Mouse (Mus musculus) stomach, postnatal 0 days (tissue): ENCODE measurements around the gene Prr15l. TPM values are rescaled to one million over a fixed set of nuclear protein-coding genes. Genes with fewer than 3 reads are reported as not detected.

Experiments used
- ATAC-seq: fragments of 200-750 bp; cut with Nextera tagmentation; 2 replicates; pipeline ENCODE4 v1.8.0; 2017; ENCODE audit not compliant: low FRiP score, low TSS enrichment
- DNase-seq: peaks from one replicate; pipeline ENCODE4 v3.0.0-alpha.2; 2016; ENCODE audit warnings: low spot score
- H3K27ac ChIP-seq: fragments of 300-500 bp; sonication (generic); replicated peaks from 2 replicates; pipeline ENCODE4 v1.5.1; 2014; ENCODE audit warnings: mild to moderate bottlenecking, control low read depth
- H3K27me3 ChIP-seq: fragments of 300-500 bp; sonication (generic); 2 replicates; pipeline ENCODE4 v1.6.1; 2014; ENCODE audit warnings: low read length; ENCODE audit not compliant: control insufficient read depth, insufficient read depth
- H3K36me3 ChIP-seq: fragments of 300-500 bp; sonication (generic); 2 replicates; pipeline ENCODE4 v1.6.1; 2014; ENCODE audit warnings: low read length, mixed read lengths; ENCODE audit not compliant: control insufficient read depth, insufficient read depth
- H3K4me1 ChIP-seq: fragments of 300-500 bp; sonication (generic); replicated peaks from 2 replicates; pipeline ENCODE4 v1.6.1; 2014; ENCODE audit warnings: antibody characterized with exemption; ENCODE audit not compliant: control insufficient read depth, insufficient read depth
- H3K4me2 ChIP-seq: fragments of 300-500 bp; sonication (generic); replicated peaks from 2 replicates; pipeline ENCODE4 v1.6.1; 2014; ENCODE audit warnings: low read depth, mild to moderate bottlenecking, control low read depth, moderate library complexity
- H3K4me3 ChIP-seq: fragments of 300-500 bp; sonication (generic); 2 replicates; pipeline ENCODE4 v1.5.1; 2014; ENCODE audit warnings: low read depth, low read length, control low read depth
- H3K9ac ChIP-seq: fragments of 300-500 bp; sonication (generic); 2 replicates; pipeline ENCODE4 v1.6.1; 2014; ENCODE audit warnings: mild to moderate bottlenecking, low read length, control low read depth, mixed read lengths
- H3K9me3 ChIP-seq: fragments of 300-500 bp; sonication (generic); 2 replicates; pipeline ENCODE4 v1.6.1; 2016; ENCODE audit warnings: low read length; ENCODE audit not compliant: control insufficient read depth
- CTCF ChIP-seq: IDR thresholded peaks from 2 replicates; pipeline ENCODE4 v1.5.1; 2016; ENCODE audit warnings: antibody characterized with exemption, low read depth, mild to moderate bottlenecking, moderate library complexity
- EP300 ChIP-seq: optimal IDR thresholded peaks from 2 replicates; pipeline ENCODE3; 2016; ENCODE audit warnings: antibody characterized with exemption
- WGBS: fragments of 180-500 bp; shearing (Covaris S2); extraction: QIAGEN DNeasy Blood & Tissue Kit; methylation state at CpG from one replicate; pipeline ENCODE4 v1.1.7; 2014; 5-methylcytosine and 5-hydroxymethylcytosine counted together
- polyA plus RNA-seq: library from polyadenylated mRNA; unstranded; fragments of >200 nt; fragmentation: Nextera tagmentation; extraction: Ambion mirVana; gene quantifications from 2 replicates; pipeline ENCODE4 v1.2.1, GENCODE M21; 2015

Gene Prr15l
- polyA plus RNA-seq, 1 experiment from 2014 or later: 112 TPM

DNA sequence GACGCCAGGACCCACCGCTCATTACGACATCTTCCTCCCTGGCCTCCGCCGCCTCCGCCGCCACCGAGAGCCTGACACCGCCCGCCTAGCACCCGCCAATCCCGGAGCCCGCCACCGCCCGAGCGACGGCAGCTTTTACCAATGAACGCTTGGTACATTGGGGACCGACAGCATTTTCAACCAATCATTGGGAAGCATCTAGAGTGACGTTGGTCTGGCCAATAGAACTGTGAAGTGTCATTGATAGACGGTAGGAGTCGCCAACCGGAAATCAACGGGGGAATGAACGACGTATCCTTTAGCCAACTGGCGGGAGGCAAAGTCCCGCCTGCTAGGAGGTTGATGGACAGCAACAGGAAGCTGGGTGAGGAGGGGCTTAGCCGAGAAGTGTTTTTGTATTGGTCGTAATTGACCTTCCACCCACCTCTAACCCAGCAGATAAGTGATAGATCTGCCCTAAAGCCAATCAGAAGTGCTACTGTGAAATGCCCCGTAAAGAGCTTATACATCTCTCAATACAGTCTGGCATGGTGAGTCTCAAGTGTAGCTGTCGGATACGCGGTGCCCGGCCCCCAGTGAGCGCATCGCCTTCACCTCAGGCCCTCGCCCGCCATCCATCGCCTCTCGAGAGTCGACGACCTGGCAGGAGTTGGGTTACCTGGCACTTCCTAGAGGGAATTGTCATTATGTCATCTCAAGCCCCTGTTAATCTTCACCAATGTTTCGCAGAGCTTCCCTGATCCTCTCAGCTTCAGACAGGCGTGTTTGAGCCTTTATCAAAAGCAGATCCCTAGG is 49.9 kb downstream of the Prr15l start:
- H3K4me3 ChIP-seq: peak overlapping the region; percentile 84
- peak overlapping the region; percentile 68 for H3K4me2 ChIP-seq
- peak overlapping the region; percentile 97 for H3K9ac ChIP-seq
- H3K27me3 ChIP-seq: no peaks in the 10 kb centered on the region
- H3K27ac ChIP-seq: peak overlapping the region; percentile 95
- H3K4me1 ChIP-seq: peaks cover 10% of the 10 kb centered on the region
- H3K9me3 ChIP-seq: no peaks in the 10 kb centered on the region
- DNase-seq (peak; percentile 98), ATAC-seq (peak; percentile 95)
- TF ChIP-seq EP300 (peak; percentile 99), CTCF (no peak; the same call in 1 of the 2 replicates)
- WGBS: under 1% methylated on average over 45 of the region's 45 CpGs
- no peaks in the 10 kb centered on the region for H3K36me3 ChIP-seq

DNA sequence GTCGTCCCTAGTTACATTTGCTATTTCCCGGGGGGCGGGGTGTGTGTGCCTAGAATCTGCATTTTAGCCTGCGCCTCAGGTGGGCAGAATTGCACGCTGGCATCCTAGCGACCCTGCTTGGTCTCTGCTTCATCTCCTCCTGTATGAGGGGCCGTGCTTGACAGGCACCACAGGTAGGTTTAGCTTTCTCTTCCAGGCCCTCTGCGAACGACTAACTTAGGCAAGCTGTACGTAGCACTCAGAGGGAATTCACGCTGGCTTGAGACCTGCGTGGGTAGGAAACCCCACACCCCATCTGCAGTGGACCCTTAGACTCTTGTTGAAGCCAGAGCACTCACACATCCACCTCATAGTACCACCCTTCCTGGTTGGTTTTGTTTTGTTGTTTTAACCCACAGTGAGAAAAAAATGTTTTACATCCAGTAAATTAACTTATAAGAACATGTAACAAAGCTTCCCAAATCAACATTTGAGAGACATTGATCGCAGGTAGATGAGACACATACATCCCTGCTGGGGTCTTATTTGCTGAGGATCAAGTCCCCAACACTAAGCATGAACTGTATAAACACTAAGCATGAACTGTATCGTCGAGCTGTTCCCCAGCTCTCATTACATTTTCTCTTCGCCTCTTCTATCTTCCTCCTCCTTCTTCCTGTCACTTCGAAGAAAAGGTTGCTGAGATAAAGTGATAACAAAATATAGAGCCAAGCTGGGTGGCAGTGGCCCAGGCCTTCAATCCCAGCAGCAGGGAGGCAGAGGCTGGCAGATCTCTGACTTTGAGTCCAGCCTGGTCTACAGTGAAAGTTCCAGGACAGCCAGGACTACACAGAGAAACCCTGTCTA is 50.7 kb downstream of the Prr15l start:
- peak overlapping the region; percentile 64 for H3K4me2 ChIP-seq
- DNase-seq (no peak), ATAC-seq (no peak)
- H3K9me3 ChIP-seq: no peaks in the 10 kb centered on the region
- 25% methylated on average over 17 of the region's 17 CpGs for WGBS
- peaks cover 8% of the 10 kb centered on the region for H3K4me1 ChIP-seq
- H3K27me3 ChIP-seq: no peaks in the 10 kb centered on the region
- TF ChIP-seq CTCF (no peak), EP300 (no peak)
- peak overlapping the region; percentile 64 for H3K9ac ChIP-seq
- H3K27ac ChIP-seq: peak overlapping the region; percentile 81
- no peaks in the 10 kb centered on the region for H3K36me3 ChIP-seq
- peak overlapping the region; percentile 54 for H3K4me3 ChIP-seq

DNA sequence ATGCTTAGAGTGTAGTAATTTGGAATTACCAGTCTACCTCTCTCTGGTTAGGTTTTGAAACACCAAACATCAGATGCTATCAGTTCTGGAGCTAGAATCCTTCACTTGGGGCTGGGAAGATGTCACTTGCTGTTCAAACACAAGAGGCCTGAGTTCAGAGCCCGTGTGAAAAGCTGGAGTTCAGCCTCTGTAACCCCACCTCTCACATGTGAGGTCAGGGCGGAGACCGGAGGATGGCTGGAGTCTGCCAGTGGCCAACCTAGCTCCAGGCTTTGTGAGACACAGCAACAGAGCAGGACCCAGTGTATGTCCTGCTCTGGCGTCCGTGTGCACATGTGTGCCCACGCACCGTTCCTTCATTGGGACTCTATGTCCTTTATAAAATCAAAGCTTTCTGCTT is 51.4 kb downstream of the Prr15l start:
- TF ChIP-seq EP300 (no peak), CTCF (no peak)
- no peaks in the 10 kb centered on the region for H3K27me3 ChIP-seq
- no peak overlapping the region for H3K9ac ChIP-seq
- 68% methylated on average over 7 of the region's 7 CpGs for WGBS
- H3K4me2 ChIP-seq: no peak overlapping the region
- peaks cover 8% of the 10 kb centered on the region for H3K4me1 ChIP-seq
- H3K9me3 ChIP-seq: no peaks in the 10 kb centered on the region
- ATAC-seq: no peak
- peak overlapping the region; percentile 65 for H3K27ac ChIP-seq
- no peaks in the 10 kb centered on the region for H3K36me3 ChIP-seq
- no peak overlapping the region for H3K4me3 ChIP-seq
- DNase-seq: no peak

DNA sequence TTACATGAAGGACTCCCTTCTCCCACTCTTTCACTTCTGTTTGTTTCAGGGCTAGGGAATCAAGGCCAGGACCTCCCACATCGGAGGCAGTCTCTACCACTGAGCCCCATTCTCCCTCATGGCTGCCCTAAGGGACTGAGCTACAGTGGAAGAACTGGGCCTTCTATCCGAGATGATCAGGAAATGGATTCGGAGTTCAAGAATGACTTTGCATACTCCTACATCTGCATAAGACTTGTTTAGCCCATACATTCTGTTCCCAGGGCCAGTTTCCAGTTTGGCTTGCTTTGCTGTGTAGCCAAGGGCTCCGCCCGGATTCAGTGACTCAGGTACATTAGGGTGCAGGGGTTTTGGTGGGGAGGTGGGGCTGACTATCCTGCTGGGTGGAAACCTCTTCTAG is 52.1 kb downstream of the Prr15l start:
- H3K36me3 ChIP-seq: no peaks in the 10 kb centered on the region
- TF ChIP-seq CTCF: no peak
- TF ChIP-seq EP300: peak; percentile 58
- H3K9me3 ChIP-seq: no peaks in the 10 kb centered on the region
- no peak overlapping the region for H3K4me2 ChIP-seq
- WGBS: 52% methylated on average over 5 of the region's 5 CpGs
- H3K4me3 ChIP-seq: no peak overlapping the region
- DNase-seq: no peak
- H3K27ac ChIP-seq: peak overlapping the region; percentile 65
- H3K4me1 ChIP-seq: peaks cover 8% of the 10 kb centered on the region
- H3K27me3 ChIP-seq: no peaks in the 10 kb centered on the region
- no peak overlapping the region for H3K9ac ChIP-seq
- no peak for ATAC-seq

DNA sequence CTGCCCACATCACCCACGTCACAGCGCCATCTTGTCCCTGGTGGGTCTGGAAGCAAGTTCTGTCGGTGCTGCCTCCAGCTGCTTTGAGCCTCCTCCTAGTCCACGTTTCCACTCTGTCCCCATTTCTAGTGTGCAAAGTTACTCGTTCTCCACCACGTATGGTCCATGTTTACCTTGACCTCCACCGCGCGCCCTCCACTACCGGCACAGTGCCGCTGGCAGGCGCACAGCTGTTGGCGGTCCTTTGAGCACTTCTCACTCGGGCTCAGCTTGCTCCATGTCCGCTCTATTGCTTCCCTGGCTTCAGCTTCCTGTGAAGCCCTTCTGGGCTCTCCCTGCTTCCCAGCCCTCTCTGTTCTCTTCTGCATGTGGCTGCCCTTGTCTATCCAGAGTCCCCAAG is 53.6 kb downstream of the Prr15l start:
- DNase-seq: no peak
- H3K9ac ChIP-seq: no peak overlapping the region
- H3K27ac ChIP-seq: no peak overlapping the region
- H3K36me3 ChIP-seq: no peaks in the 10 kb centered on the region
- TF ChIP-seq CTCF (no peak), EP300 (no peak)
- H3K4me1 ChIP-seq: peaks cover 2% of the 10 kb centered on the region; the same call in 1 of the 2 replicates
- no peak overlapping the region for H3K4me2 ChIP-seq
- H3K27me3 ChIP-seq: no peaks in the 10 kb centered on the region
- no peak for ATAC-seq
- WGBS: 59% methylated on average over 15 of the region's 15 CpGs
- H3K9me3 ChIP-seq: no peaks in the 10 kb centered on the region
- no peak overlapping the region for H3K4me3 ChIP-seq

DNA sequence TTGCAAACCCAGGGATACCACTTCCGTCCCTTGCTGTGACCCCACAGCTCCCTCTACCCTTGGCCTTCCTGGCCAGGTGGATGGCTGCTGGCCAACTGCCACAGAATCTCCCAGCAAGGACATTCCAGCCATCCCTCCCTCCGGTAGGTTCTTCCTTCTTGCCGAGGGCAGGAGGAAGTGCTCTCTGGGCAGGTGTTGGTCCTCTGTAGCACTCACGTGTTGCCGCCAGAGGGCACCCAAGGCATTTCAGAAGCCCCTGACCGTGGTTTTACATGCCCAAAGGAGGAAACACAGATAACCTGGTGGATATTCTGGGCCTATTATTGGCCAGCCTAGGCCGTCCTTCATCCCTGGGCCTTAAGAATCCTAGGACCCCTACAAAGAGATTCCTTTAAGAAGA is 54.5 kb downstream of the Prr15l start:
- Histone ChIP-seq H3K9ac (no peak overlapping the region), H3K27ac (no peak overlapping the region), H3K27me3 (no peaks in the 10 kb centered on the region), H3K4me2 (no peak overlapping the region), H3K9me3 (no peaks in the 10 kb centered on the region), H3K36me3 (no peaks in the 10 kb centered on the region), H3K4me3 (no peak overlapping the region), H3K4me1 (0 out of 2 replicates have a peak, but pooled peaks cover 2% of the 10 kb centered on the region)
- 2% methylated on average over 7 of the region's 7 CpGs for WGBS
- ATAC-seq (no peak), DNase-seq (peak; percentile 82)
- TF ChIP-seq CTCF (peak; percentile 99), EP300 (no peak)
